Mouse (Mus musculus) forebrain, embryonic 13.5 days (tissue): ENCODE measurements around the gene Pgp. TPM values are rescaled to one million over a fixed set of nuclear protein-coding genes. Genes with fewer than 3 reads are reported as not detected.

Experiments used
- ATAC-seq: fragments of 200-750 bp; cut with Nextera tagmentation; 2 replicates; pipeline ENCODE4 v1.8.0; 2017
- H3K27ac ChIP-seq: fragments of 300-500 bp; sonication (generic); 2 replicates; pipeline ENCODE4 v1.5.1; 2015; ENCODE audit warnings: inconsistent platforms, mild to moderate bottlenecking, moderate library complexity
- H3K27me3 ChIP-seq: fragments of 300-500 bp; sonication (generic); 2 replicates; pipeline ENCODE4 v1.6.1; 2015; ENCODE audit warnings: mild to moderate bottlenecking, inconsistent platforms
- H3K36me3 ChIP-seq: fragments of 300-500 bp; sonication (generic); 2 replicates; pipeline ENCODE4 v1.6.1; 2015; ENCODE audit warnings: mild to moderate bottlenecking, inconsistent platforms; ENCODE audit not compliant: poor library complexity, severe bottlenecking
- H3K4me1 ChIP-seq: fragments of 300-500 bp; sonication (generic); 2 replicates; pipeline ENCODE4 v1.6.1; 2015; ENCODE audit warnings: inconsistent platforms
- H3K4me2 ChIP-seq: fragments of 300-500 bp; sonication (generic); 2 replicates; pipeline ENCODE4 v1.6.1; 2015; ENCODE audit warnings: inconsistent platforms, mild to moderate bottlenecking, moderate library complexity
- H3K4me3 ChIP-seq: fragments of 300-500 bp; sonication (generic); 2 replicates; pipeline ENCODE4 v1.5.1; 2015; ENCODE audit warnings: mild to moderate bottlenecking, inconsistent platforms
- H3K9ac ChIP-seq: fragments of 300-500 bp; sonication (generic); 2 replicates; pipeline ENCODE4 v1.6.1; 2015; ENCODE audit warnings: mild to moderate bottlenecking, inconsistent platforms
- H3K9me3 ChIP-seq: fragments of 300-500 bp; sonication (generic); replicated peaks from 2 replicates; pipeline ENCODE4 v1.6.1; 2016; ENCODE audit warnings: inconsistent platforms
- WGBS: fragments of 180-500 bp; shearing (Covaris S2); methylation state at CpG from one replicate; pipeline ENCODE4 v1.1.7; 2015; 5-methylcytosine and 5-hydroxymethylcytosine counted together
- polyA plus RNA-seq: library from polyadenylated mRNA; unstranded; fragments of >200 nt; fragmentation: Nextera tagmentation; extraction: Ambion mirVana; gene quantifications from 2 replicates; pipeline ENCODE4 v1.2.1, GENCODE M21; 2015

The Pgp gene
- polyA plus RNA-seq, 1 experiment from 2014 or later, result 52.3 TPM

GRCm38 (mm10) chr17:24514270-24515257 lies 44.4 kb downstream of the Pgp start:
- Histone ChIP-seq H3K4me1 (no peaks in the 10 kb centered on the region), H3K4me2 (no peak overlapping the region), H3K36me3 (peaks cover 92% of the 10 kb centered on the region), H3K27me3 (no peaks in the 10 kb centered on the region), H3K27ac (0 out of 2 replicates have a peak overlapping the region, but pooled peaks have one; percentile 2), H3K9ac (no peak overlapping the region), H3K9me3 (no peaks in the 10 kb centered on the region), H3K4me3 (no peak overlapping the region)
- no peak for ATAC-seq
- 86% methylated on average over 24 of the region's 24 CpGs for WGBS

GRCm38 (mm10) chr17:24520450-24520849 lies 50.3 kb downstream of the Pgp start:
- Histone ChIP-seq H3K27me3 (no peaks in the 10 kb centered on the region), H3K36me3 (peaks cover 52% of the 10 kb centered on the region), H3K4me3 (no peak overlapping the region), H3K27ac (no peak overlapping the region), H3K4me2 (no peak overlapping the region), H3K9ac (no peak overlapping the region), H3K9me3 (no peaks in the 10 kb centered on the region), H3K4me1 (0 out of 2 replicates have a peak, but pooled peaks cover 8% of the 10 kb centered on the region)
- WGBS, result 84% methylated on average over 4 of the region's 4 CpGs
- ATAC-seq, result no peak

Other genes starting within 250 kb of the Pgp start
- 14.8 and 15.4 TPM in 2 replicates for gene Tedc2, start 249.5 kb upstream of the Pgp start, polyA plus RNA-seq
- gene Ccnf, start 218.9 kb upstream of the Pgp start, polyA plus RNA-seq, result 60.2 and 66.1 TPM in 2 replicates
- 0.06 TPM in 1 of 2 replicates, not detected in the other for gene Abca17, start 119.3 kb upstream of the Pgp start, polyA plus RNA-seq
- gene Abca3, start 118.4 kb upstream of the Pgp start, polyA plus RNA-seq, result 14.7 and 16.4 TPM in 2 replicates
- 367 and 402 TPM in 2 replicates for gene Rnps1, start 55.8 kb upstream of the Pgp start, polyA plus RNA-seq
- 59.6 and 62.5 TPM in 2 replicates for gene Eci1, start 43.8 kb upstream of the Pgp start, polyA plus RNA-seq
- gene Dnase1l2, start 27.3 kb upstream of the Pgp start, polyA plus RNA-seq, result 4.4 and 4.7 TPM in 2 replicates
- gene E4f1, start 79 bp upstream of the Pgp start, polyA plus RNA-seq, result 38.8 and 39.8 TPM in 2 replicates
- gene Bricd5, start 3.5 kb downstream of the Pgp start, polyA plus RNA-seq, result 0.26 TPM in 1 of 2 replicates, not detected in the other
- 33.9 and 39.1 TPM in 2 replicates for gene Mlst8, start 8.7 kb downstream of the Pgp start, polyA plus RNA-seq
- 15.0 and 16.7 TPM in 2 replicates for gene Caskin1, start 18.2 kb downstream of the Pgp start, polyA plus RNA-seq
- gene Traf7, start 57.5 kb downstream of the Pgp start, polyA plus RNA-seq, result 97.1 and 109 TPM in 2 replicates
- gene Rab26, start 63.8 kb downstream of the Pgp start, polyA plus RNA-seq, result 3.7 and 4.1 TPM in 2 replicates
- gene Pkd1, start 79.4 kb downstream of the Pgp start, polyA plus RNA-seq, result 11.9 and 16.9 TPM in 2 replicates
- gene Tsc2, start 162.2 kb downstream of the Pgp start, polyA plus RNA-seq, result 60.5 and 75.1 TPM in 2 replicates
- 13.8 and 15.3 TPM in 2 replicates for gene Nthl1, start 162.3 kb downstream of the Pgp start, polyA plus RNA-seq
- 15.0 and 16.0 TPM in 2 replicates for gene Slc9a3r2, start 179.9 kb downstream of the Pgp start, polyA plus RNA-seq
- gene Npw, start 188.1 kb downstream of the Pgp start, polyA plus RNA-seq, result not detected in 2 replicates
- gene Zfp598, start 199.3 kb downstream of the Pgp start, polyA plus RNA-seq, result 14.9 and 16.2 TPM in 2 replicates
- gene Syngr3, start 219.6 kb downstream of the Pgp start, polyA plus RNA-seq, result 61.0 and 68.7 TPM in 2 replicates
- gene Gfer, start 225.8 kb downstream of the Pgp start, polyA plus RNA-seq, result 40.7 and 42.5 TPM in 2 replicates
- 1.3 TPM in 2 replicates for gene Noxo1, start 225.8 kb downstream of the Pgp start, polyA plus RNA-seq
- gene Tbl3, start 237.3 kb downstream of the Pgp start, polyA plus RNA-seq, result 86.9 and 107 TPM in 2 replicates
- 0.18 TPM in 1 of 2 replicates, not detected in the other for gene Rnf151, start 247.7 kb downstream of the Pgp start, polyA plus RNA-seq
- gene Rps2, start 247.7 kb downstream of the Pgp start, polyA plus RNA-seq, result 992 and 1,023 TPM in 2 replicates